In genomic region chr2:180113909-180114890, GRCm38 (mm10) we compare ENCODE assay signal across 10 mouse cellular contexts. TPM values are rescaled to one million over a fixed set of nuclear protein-coding genes. Genes with fewer than 3 reads are reported as not detected.
DNase-seq lines count a peak whose midpoint lies in the region; ATAC-seq lines count a peak whose summit lies in the region.
"Had no signal": no experiment of that assay in that cellular context is flagged by ENCODE, and none has a peak within 500 bp of the region (broad histone marks: within the 10 kb centered on the region; RNA-seq: fewer than 3 reads in every experiment).

No protein-coding gene starts in this region.

- no peak for ATAC-seq in forebrain, embryonic 16.5 days
- ATAC-seq in hindbrain, embryonic 11.5 days (ENCODE audit: low FRiP score): no peak

- 36% methylated on average over 17 of the region's 17 CpGs for WGBS in forebrain, embryonic 16.5 days
- WGBS in hindbrain, embryonic 11.5 days: 66% methylated on average over 17 of the region's 17 CpGs

- H3K4me3 ChIP-seq in forebrain, embryonic 16.5 days (replicated peaks; ENCODE audit: low read length): no peak overlapping the region
- H3K4me3 ChIP-seq in hindbrain, embryonic 11.5 days (ENCODE audit: low read depth, low read length): no peak overlapping the region
- H3K4me3 ChIP-seq: embryonic facial prominence, embryonic 12.5 days; limb, embryonic 15.5 days had no signal

- no peaks in the 10 kb centered on the region for H3K9me3 ChIP-seq in forebrain, embryonic 16.5 days (ENCODE audit: control insufficient read depth, low read length)
- H3K9me3 ChIP-seq in hindbrain, embryonic 11.5 days (ENCODE audit: control insufficient read depth, low read length): no peaks in the 10 kb centered on the region
- H3K9me3 ChIP-seq: embryonic facial prominence, embryonic 12.5 days; limb, embryonic 15.5 days had no signal

- no peak overlapping the region for H3K9ac ChIP-seq in forebrain, embryonic 16.5 days (replicated peaks; ENCODE audit: low read depth, low read length)
- no peak overlapping the region for H3K9ac ChIP-seq in hindbrain, embryonic 11.5 days (ENCODE audit: low read depth, low read length)
- H3K9ac ChIP-seq: embryonic facial prominence, embryonic 12.5 days; limb, embryonic 15.5 days had no signal

- peak overlapping the region; percentile 16 for H3K27ac ChIP-seq in forebrain, embryonic 16.5 days (ENCODE audit: low read length)
- H3K27ac ChIP-seq in hindbrain, embryonic 11.5 days (ENCODE audit: low read depth, low read length): no peak overlapping the region
- H3K27ac ChIP-seq: embryonic facial prominence, embryonic 12.5 days; limb, embryonic 15.5 days had no signal

- peaks cover 42% of the 10 kb centered on the region for H3K4me1 ChIP-seq in forebrain, embryonic 16.5 days (replicated peaks; ENCODE audit: control insufficient read depth, insufficient read depth, low read length)
- peaks cover 17% of the 10 kb centered on the region for H3K4me1 ChIP-seq in hindbrain, embryonic 11.5 days (replicated peaks; ENCODE audit: control insufficient read depth, insufficient read depth, low read length)

- peak; percentile 42 for DNase-seq in adrenal gland, adult 2 months
- DNase-seq in adrenal gland, adult 8-10 months: no peak
- DNase-seq in ZHBTc4 (ENCODE audit: low read depth, low spot score): peak; percentile 23
- DNase-seq in hindbrain, embryonic 11.5 days (ENCODE audit: low spot score): peak; percentile 15
- DNase-seq in lung, postnatal 10 days: peak; percentile 87
- no peak for DNase-seq in thymus, postnatal 0 days (ENCODE audit: low spot score)
- DNase-seq in liver: no peak

- H3K4me2 ChIP-seq in forebrain, embryonic 16.5 days (ENCODE audit: low read length): no peak overlapping the region
- H3K4me2 ChIP-seq in hindbrain, embryonic 11.5 days (replicated peaks; ENCODE audit: low read depth, low read length): no peak overlapping the region
- H3K4me2 ChIP-seq: embryonic facial prominence, embryonic 12.5 days; limb, embryonic 15.5 days had no signal

- H3K27me3 ChIP-seq in forebrain, embryonic 16.5 days (replicated peaks; ENCODE audit: control insufficient read depth, insufficient read depth, low read length): no peaks in the 10 kb centered on the region
- H3K27me3 ChIP-seq in hindbrain, embryonic 11.5 days (ENCODE audit: control insufficient read depth, insufficient read depth, low read length): no peaks in the 10 kb centered on the region

- H3K36me3 ChIP-seq in forebrain, embryonic 16.5 days (ENCODE audit: control insufficient read depth, insufficient read depth): no peaks in the 10 kb centered on the region
- no peaks in the 10 kb centered on the region for H3K36me3 ChIP-seq in hindbrain, embryonic 11.5 days (ENCODE audit: control insufficient read depth, insufficient read depth, low read length)
- H3K36me3 ChIP-seq: embryonic facial prominence, embryonic 12.5 days; limb, embryonic 15.5 days had no signal

RNA-seq across cellular contexts. Expression of gene Osbpl2, which starts 4.9 kb away (rescaled TPM):
- total RNA-seq in adrenal gland, adult 2 months (2021): 10 to 100 TPM; 41.8 to 42.3 TPM
- polyA plus RNA-seq in adrenal gland, adult 2 months (2012; rRNA removed): 15.8 and 21.7 TPM in 2 replicates
- 10 to 100 TPM; 41.8 to 61.6 (median 48.6) TPM for total RNA-seq in adrenal gland, adult 8-10 months (2022)
- 72.3 and 73.3 TPM in 2 replicates for polyA plus RNA-seq in forebrain, embryonic 16.5 days (2015; fragmentation: Nextera tagmentation; extraction: Ambion mirVana)
- 42.1 and 42.2 TPM in 2 replicates for polyA plus RNA-seq in hindbrain, embryonic 11.5 days (2014; fragmentation: Nextera tagmentation; extraction: Ambion mirVana)
- polyA plus RNA-seq in thymus, postnatal 0 days (2015; fragmentation: Nextera tagmentation; extraction: Ambion mirVana): 26.5 and 27.3 TPM in 2 replicates

RNA-seq across cellular contexts. Expression of gene Hrh3, which starts 9.9 kb away (rescaled TPM):
- not detected for total RNA-seq in adrenal gland, adult 2 months (2021)
- polyA plus RNA-seq in adrenal gland, adult 2 months (2012; rRNA removed): 0.16 and 0.86 TPM in 2 replicates
- under 1 TPM; 0.17 to 0.89 (median 0.27) TPM for total RNA-seq in adrenal gland, adult 8-10 months (2022)
- 1.8 and 2.4 TPM in 2 replicates for polyA plus RNA-seq in forebrain, embryonic 16.5 days (2015; fragmentation: Nextera tagmentation; extraction: Ambion mirVana)
- polyA plus RNA-seq in hindbrain, embryonic 11.5 days (2014; fragmentation: Nextera tagmentation; extraction: Ambion mirVana): 2.6 and 2.7 TPM in 2 replicates
- 0.46 and 0.49 TPM in 2 replicates for polyA plus RNA-seq in thymus, postnatal 0 days (2015; fragmentation: Nextera tagmentation; extraction: Ambion mirVana)
- polyA plus RNA-seq: limb, embryonic 15.5 days had no signal

RNA-seq across cellular contexts. Expression of gene Mtg2, which starts 43.8 kb away (rescaled TPM):
- total RNA-seq in adrenal gland, adult 2 months (2021): 10 to 100 TPM; 13.5 to 22.2 TPM
- polyA plus RNA-seq in adrenal gland, adult 2 months (2012; rRNA removed): 12.4 and 13.1 TPM in 2 replicates
- 10 to 100 TPM; 17.3 to 26.1 (median 21.6) TPM for total RNA-seq in adrenal gland, adult 8-10 months (2022)
- polyA plus RNA-seq in forebrain, embryonic 16.5 days (2015; fragmentation: Nextera tagmentation; extraction: Ambion mirVana): 33.5 and 38.1 TPM in 2 replicates
- polyA plus RNA-seq in hindbrain, embryonic 11.5 days (2014; fragmentation: Nextera tagmentation; extraction: Ambion mirVana): 26.3 and 31.5 TPM in 2 replicates
- polyA plus RNA-seq in thymus, postnatal 0 days (2015; fragmentation: Nextera tagmentation; extraction: Ambion mirVana): 25.6 and 25.9 TPM in 2 replicates

RNA-seq across cellular contexts. Expression of gene Adrm1, which starts 57.1 kb away (rescaled TPM):
- total RNA-seq in adrenal gland, adult 2 months (2021): 100 to 1,000 TPM; 152 to 183 TPM
- 280 and 296 TPM in 2 replicates for polyA plus RNA-seq in adrenal gland, adult 2 months (2012; rRNA removed)
- 100 to 1,000 TPM; 158 to 178 (median 163) TPM for total RNA-seq in adrenal gland, adult 8-10 months (2022)
- 189 and 202 TPM in 2 replicates for polyA plus RNA-seq in forebrain, embryonic 16.5 days (2015; fragmentation: Nextera tagmentation; extraction: Ambion mirVana)
- 174 and 183 TPM in 2 replicates for polyA plus RNA-seq in hindbrain, embryonic 11.5 days (2014; fragmentation: Nextera tagmentation; extraction: Ambion mirVana)
- polyA plus RNA-seq in thymus, postnatal 0 days (2015; fragmentation: Nextera tagmentation; extraction: Ambion mirVana): 195 TPM in 2 replicates

Comparison
In these comparisons a context has a peak if more than half of its experiments do, and no peak if none do; other contexts are left out.
1. DNase-seq: peak in adrenal gland, adult 2 months (single experiment), ZHBTc4 (single experiment), hindbrain, embryonic 11.5 days (single experiment) and lung, postnatal 10 days (single experiment); none in adrenal gland, adult 8-10 months (single experiment), thymus, postnatal 0 days (single experiment) and liver (single experiment).